Mouse (Mus musculus) liver (tissue): ENCODE data around the gene Hint1.
A peak's percentile ranks its signal among the peaks of the same experiment; 100 is the strongest.
"Not testable (repeated sequence)": the region's sequence is repeated elsewhere in the genome, so short reads cannot be mapped to it uniquely, and the experiment has no call there.

ENCODE experiments used
- DNase-seq: peaks from one replicate; pipeline ENCODE4 v3.0.0-alpha.2; 2020; ENCODE audit warnings: mixed read lengths

Hint1 gene

GRCm38 (mm10) chr11:54861471-54862420 is 4.4 kb upstream of the Hint1 start:
- no peak for DNase-seq

GRCm38 (mm10) chr11:54862621-54863520 is 3.3 kb upstream of the Hint1 start:
- peak; percentile 41 for DNase-seq

- DNase-seq = no peak
These were observed 675 bp upstream of the Hint1 start for GRCm38 (mm10) chr11:54865330-54866085.

- peak; percentile 72 for DNase-seq
These were observed 834 bp downstream of the Hint1 start for GRCm38 (mm10) chr11:54867049-54867385.

DNA sequence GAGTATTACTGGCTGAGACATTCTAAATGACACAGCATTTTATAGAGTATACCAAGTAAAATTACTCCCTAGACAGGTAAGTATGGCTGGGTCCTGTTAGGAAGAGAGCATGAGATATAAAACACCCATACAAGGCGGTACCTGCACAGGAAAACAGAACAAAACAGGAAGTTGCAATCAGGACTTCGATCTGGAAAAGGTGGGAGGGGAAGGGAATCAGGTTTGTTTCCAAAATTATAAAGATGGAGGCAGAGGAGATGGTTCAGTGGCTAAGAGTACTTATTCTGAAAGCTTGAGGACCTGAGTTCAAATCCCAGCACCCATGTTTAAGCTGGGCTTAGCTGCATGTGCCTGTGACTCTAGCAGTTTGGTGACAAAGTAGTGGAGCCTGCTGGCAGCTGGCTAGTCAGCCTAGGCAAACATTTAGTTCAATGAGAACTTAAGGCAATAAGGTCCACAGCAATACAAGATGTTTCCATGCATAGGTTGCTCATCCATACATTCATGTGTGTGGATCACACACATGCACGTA is 1.8 kb downstream of the Hint1 start:
- no peak for DNase-seq

GRCm38 (mm10) chr11:54868445-54868844 is 2.3 kb downstream of the Hint1 start:
- DNase-seq = no peak

- DNase-seq = no peak
These were observed 3.1 kb downstream of the Hint1 start for GRCm38 (mm10) chr11:54869318-54869717.

GRCm38 (mm10) chr11:54871831-54872537 is 5.8 kb downstream of the Hint1 start:
- no peak for DNase-seq

DNA sequence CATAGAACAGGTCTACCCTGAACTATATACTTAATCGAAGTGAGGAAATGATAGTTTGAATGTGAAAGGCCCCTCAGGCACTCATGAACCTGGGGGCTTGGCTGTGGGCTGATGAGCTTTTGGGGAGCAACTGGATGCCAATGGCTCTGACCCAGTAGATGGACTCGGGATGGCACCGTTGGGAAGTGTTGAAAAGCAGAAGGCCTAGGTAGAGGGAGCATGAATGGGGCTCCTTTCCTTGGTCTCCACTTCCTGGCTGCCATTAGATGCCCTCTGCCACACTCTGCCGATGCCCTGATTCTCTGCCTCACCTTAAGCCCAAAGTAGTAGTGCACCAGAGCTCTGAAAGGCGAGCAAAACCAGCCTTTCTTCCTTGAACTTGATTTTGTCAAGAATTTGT is 9.8 kb downstream of the Hint1 start:
- DNase-seq = no peak

DNA sequence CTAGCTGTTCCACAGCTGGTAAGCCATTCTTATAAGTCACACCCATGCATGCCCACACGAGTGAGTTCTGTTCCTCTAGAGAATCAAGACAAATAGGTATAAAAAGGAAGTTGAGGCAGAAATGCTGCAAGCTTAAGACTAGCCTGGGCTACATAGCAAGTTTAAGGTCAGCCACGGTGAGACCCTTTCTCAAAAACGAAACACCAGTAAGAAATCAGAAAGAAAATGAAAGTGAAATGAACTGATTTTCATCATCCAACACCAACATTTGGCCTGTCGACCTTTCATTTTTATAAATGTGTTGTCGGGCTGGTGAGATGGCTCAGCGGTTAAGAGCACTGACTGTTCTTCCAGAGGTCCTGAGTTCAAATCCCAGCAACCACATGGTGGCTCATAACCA is 12.7 kb downstream of the Hint1 start:
- no peak for DNase-seq

- peak; percentile 27 for DNase-seq
These were observed 13.3 kb downstream of the Hint1 start for GRCm38 (mm10) chr11:54879434-54879833.

DNA sequence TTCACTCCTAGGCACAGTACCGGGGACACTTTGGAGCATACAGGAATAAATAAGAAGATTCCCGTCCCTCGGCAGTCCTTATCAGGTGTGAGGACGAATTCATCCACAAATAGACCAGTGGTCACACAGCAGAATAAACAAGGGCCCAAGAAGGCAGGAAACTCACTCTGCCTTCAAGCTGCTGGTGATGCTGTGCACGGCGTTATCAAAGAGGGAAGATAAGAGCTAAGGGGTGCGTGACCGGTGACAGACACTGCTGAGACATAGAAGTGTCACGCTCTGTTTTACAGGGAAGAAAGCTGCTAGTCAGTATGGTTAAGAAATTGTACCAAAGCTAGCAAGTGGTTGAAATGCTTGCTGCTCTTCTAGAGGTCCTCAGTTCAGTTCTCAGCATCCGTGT is 13.7 kb downstream of the Hint1 start:
- DNase-seq = no peak

DNA sequence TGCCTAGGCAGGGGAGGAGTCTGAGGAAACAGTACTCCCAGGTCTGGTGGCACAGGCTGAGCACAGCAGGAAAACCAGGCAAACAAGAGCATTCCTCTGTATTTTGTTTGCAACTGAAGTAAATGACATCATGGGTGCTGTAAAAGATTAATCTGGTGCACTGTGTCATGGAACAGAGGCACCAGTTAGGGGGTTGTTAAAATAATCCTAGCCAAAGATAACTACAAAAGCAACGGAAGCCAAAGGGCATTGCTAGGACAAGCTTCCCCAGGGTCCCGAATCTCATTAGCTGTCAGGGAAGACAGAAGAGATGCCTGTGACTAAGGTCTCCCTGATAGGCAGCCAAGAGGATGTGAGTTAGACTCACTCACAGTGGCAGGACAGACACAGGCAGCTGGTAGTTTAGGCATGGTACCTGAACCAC is 14.9 kb downstream of the Hint1 start:
- no peak for DNase-seq

- peak; percentile 29 for DNase-seq
These were observed 16.5 kb downstream of the Hint1 start for GRCm38 (mm10) chr11:54882671-54883070.

DNA sequence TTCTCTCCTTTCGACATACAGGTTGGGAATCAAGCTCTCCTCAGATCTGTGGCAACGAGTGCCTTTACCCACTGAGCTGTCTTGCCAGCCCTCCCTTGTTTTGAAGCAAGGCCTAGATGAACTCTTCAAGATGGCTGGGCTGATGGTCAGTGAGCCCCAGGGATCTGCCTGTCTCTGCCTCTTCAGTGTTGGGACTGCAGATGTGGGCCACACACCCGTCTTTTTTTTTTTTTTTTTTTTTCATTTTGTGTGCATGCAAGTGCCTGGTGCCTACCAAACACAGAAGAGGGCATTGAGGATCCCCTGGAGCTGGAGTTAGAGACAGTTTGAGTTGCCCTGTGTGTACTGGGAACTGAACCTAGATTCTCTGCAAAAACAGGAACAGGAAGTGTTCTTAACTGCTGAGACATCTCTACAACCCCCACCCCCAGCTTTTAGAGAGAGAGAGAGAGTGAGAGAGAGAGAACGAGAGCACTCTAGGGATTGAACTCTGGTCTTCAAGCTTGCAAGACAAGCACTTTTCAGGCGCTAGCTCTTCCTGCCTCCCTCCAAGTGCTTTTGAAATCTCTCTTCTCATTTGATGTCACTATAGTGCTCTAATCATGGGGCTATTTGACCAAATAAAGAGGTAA is 18.1 kb downstream of the Hint1 start:
- no peak for DNase-seq

GRCm38 (mm10) chr11:54884937-54885336 is 18.8 kb downstream of the Hint1 start:
- peak; percentile 49 for DNase-seq

GRCm38 (mm10) chr11:54885406-54885805 is 19.2 kb downstream of the Hint1 start:
- no peak for DNase-seq

DNA sequence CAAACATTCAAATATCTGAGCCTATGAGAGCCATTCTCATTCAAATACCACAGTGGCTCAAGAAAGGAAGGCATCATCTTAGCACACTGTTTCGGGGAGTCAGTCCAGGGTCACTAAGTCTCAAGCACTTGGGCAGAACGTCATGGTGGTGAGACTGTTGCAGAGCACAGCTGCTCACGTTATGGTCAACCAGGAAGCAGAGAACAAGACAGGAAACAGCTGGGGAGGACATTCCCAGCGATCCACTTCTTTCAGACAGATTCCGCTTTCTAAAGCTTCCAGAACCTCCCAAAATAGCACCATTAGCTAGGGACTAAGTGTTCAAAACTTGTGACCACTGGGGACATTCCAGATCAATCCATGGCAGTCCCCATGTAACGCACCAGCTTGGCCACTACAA is 21.7 kb downstream of the Hint1 start:
- DNase-seq = no peak

DNA sequence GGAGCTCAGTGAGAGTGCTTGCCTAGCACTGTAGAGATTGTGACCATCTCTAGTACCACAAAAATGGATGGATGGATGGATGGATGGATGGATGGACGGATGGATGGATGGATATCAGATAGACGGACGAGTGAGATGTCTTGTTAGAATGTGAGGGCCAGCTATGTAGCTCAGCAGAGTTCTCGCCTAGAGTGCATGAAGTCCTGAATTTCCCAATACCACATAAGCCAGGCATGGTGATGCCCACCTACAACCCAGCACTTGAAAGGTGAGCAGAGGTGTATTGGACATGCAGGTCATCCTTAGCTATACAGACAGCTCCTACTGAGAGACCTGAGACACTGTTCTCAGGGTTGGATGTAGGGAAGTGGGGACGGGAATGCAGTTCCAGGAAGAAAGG is 25.2 kb downstream of the Hint1 start:
- DNase-seq = no peak

DNA sequence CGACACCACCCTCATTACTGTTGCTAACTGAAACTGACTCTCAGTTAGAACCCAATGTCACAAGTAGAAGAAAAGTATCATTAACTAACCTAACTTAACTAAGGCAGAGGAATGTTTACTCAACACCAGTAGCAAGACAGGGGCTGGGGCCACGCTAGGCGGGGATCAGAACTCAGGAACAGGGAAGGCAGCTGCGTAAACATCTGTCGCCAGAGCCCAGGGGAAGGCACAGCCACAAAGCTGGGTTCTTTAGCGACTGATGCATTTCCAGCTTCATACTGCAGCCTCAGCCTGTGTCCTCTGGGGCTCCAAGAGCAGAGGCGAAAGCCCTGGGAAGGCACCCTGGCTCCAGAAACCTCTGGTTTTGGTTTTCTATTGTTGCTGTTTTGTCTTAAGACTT is 25.9 kb downstream of the Hint1 start:
- no peak for DNase-seq

DNA sequence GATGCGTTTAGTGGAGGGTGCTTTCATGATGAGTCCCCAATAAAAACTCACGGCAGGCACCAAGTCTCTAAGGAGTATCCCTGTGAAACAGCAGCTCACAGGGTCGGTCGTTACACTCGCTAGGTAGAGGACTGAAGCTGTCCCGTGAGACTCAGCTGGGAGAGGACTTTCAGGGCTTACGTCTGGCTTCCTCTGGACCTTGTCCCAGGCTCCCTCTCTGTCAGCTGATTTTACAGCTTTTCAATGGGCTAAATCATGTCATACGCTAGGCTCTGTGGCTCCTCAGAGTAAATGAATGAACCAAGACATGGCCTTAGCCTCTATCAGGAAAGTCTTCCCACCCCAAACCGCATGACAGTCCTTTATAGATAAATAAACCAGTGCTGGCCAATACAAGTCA is 28.4 kb downstream of the Hint1 start:
- no peak for DNase-seq

DNA sequence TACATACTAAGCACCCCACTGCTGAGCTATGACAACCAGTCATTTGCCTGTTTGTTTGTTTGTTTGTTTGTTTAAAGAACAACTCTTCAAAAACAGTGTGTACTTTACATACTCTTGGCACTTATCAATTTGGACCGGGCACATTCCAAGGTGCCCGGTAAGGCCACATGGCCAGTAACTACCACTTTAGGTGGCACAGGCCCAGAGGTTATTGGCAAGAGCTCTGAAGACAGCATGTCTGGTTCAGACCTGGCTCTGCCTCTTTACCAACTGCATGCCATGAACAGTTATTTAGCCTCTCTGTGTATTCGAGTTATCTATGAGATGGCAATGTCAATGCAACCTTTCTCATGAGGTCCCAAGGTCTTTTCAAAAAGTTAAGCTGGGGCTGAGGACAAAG is 30.5 kb downstream of the Hint1 start:
- not testable (repeated sequence) for DNase-seq
